Mouse (Mus musculus): ENCODE results near the gene Ddx10.

DNA sequence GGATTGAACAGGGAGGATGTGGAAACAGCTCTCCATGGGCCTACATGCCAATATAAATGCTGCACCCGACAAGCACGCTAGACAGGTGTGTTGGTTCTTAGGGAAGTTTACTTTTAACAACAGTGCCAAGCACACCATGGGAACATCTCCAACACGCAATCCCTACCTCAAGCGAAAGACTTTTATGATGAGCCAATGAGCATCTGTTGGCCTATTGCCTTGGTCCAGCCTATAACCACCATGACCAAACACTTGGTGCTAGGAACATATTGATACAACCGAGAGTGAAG, 21.6 kb upstream of the Ddx10 start:
- no peak for TF ChIP-seq POLR2A (IDR thresholded peaks at IDR 0.05; ENCODE audit: borderline replicate concordance, low read depth, low read length)
- TF ChIP-seq CTCF (IDR thresholded peaks at IDR 0.05; ENCODE audit: low read depth, low read length) = no peak
